Mouse (Mus musculus) E14TG2a.4 (cell line): ENCODE measurements at regions not wholly inside any gene's neighbourhood (a gene's known extent, or its start where the extent isn't known, plus 50 kb on each side); places are given as distances from the start of the nearest gene placed in this dataset.

Source experiments
- H3K27me3 ChIP-seq: 2 replicates; pipeline ENCODE4 v1.6.1; 2014; ENCODE audit warnings: low read length, control low read depth; ENCODE audit not compliant: insufficient read depth
- H3K36me3 ChIP-seq: 2 replicates; pipeline ENCODE4 v1.6.1; 2014; ENCODE audit warnings: low read length, control low read depth; ENCODE audit not compliant: insufficient read depth
- H3K4me1 ChIP-seq: replicated peaks from 2 replicates; pipeline ENCODE4 v1.6.1; 2014; ENCODE audit warnings: low read depth, low read length, control low read depth
- H3K4me3 ChIP-seq: replicated peaks from 2 replicates; pipeline ENCODE4 v1.5.1; 2014; ENCODE audit warnings: mild to moderate bottlenecking, low read length
- H3K9me3 ChIP-seq: 2 replicates; pipeline ENCODE4 v1.6.1; 2014; ENCODE audit warnings: low read length, control low read depth
- CTCF ChIP-seq: conservative IDR thresholded peaks from 2 replicates; pipeline ENCODE4 v1.5.1; 2014; ENCODE audit warnings: low read length
- NANOG ChIP-seq: IDR thresholded peaks from 2 replicates; pipeline ENCODE4 v1.6.1; 2014; ENCODE audit warnings: borderline replicate concordance, low read length, mixed read lengths
- POU5F1 ChIP-seq: IDR thresholded peaks from 2 replicates; pipeline ENCODE4 v1.6.1; 2014; ENCODE audit warnings: low read length, borderline replicate concordance

- H3K9me3 ChIP-seq, result peaks cover 14% of the 10 kb centered on the region
- H3K27me3 ChIP-seq, result no peaks in the 10 kb centered on the region
- H3K4me1 ChIP-seq, result no peaks in the 10 kb centered on the region
- TF ChIP-seq POU5F1, result no peak
- TF ChIP-seq CTCF, result no peak
- no peak for TF ChIP-seq NANOG
- H3K4me3 ChIP-seq, result no peak overlapping the region
- H3K36me3 ChIP-seq, result no peaks in the 10 kb centered on the region
Measured at GRCm38 (mm10) chr1:183504103-183504841, 86.3 kb downstream of the Hhipl2 start.

- H3K9me3 ChIP-seq, result peaks cover 16% of the 10 kb centered on the region
- TF ChIP-seq CTCF (no peak), POU5F1 (no peak), NANOG (no peak)
- no peaks in the 10 kb centered on the region for H3K36me3 ChIP-seq
- H3K4me1 ChIP-seq, result no peaks in the 10 kb centered on the region
- no peak overlapping the region for H3K4me3 ChIP-seq
- 0 out of 2 replicates have a peak, but pooled peaks cover under 1% of the 10 kb centered on the region for H3K27me3 ChIP-seq
Measured at GRCm38 (mm10) chr1:183507893-183508292, 89.9 kb downstream of the Hhipl2 start.

- H3K27me3 ChIP-seq, result 0 out of 2 replicates have a peak, but pooled peaks cover 2% of the 10 kb centered on the region
Measured at GRCm38 (mm10) chr1:183510759-183511158, 92.7 kb downstream of the Hhipl2 start.

GRCm38 (mm10) chr1:183513876-183514275 lies 95.9 kb downstream of the Hhipl2 start:
- Histone ChIP-seq H3K9me3 (peaks cover 6% of the 10 kb centered on the region; the same call in 1 of the 2 replicates), H3K4me3 (no peak overlapping the region), H3K4me1 (peaks cover 24% of the 10 kb centered on the region), H3K36me3 (no peaks in the 10 kb centered on the region), H3K27me3 (0 out of 2 replicates have a peak, but pooled peaks cover 2% of the 10 kb centered on the region)
- TF ChIP-seq NANOG (no peak), CTCF (no peak), POU5F1 (no peak)

More at GRCm38 (mm10) chr1:183510759-183511158, 92.7 kb downstream of the Hhipl2 start:
- Histone ChIP-seq H3K4me1 (peaks cover 20% of the 10 kb centered on the region), H3K9me3 (peaks cover 16% of the 10 kb centered on the region), H3K4me3 (no peak overlapping the region), H3K36me3 (no peaks in the 10 kb centered on the region)
- no peak for TF ChIP-seq POU5F1
- no peak for TF ChIP-seq CTCF
- TF ChIP-seq NANOG, result no peak

GRCm38 (mm10) chr1:183514281-183514983 lies 96.4 kb downstream of the Hhipl2 start:
- Histone ChIP-seq H3K36me3 (no peaks in the 10 kb centered on the region), H3K9me3 (0 out of 2 replicates have a peak, but pooled peaks cover under 1% of the 10 kb centered on the region), H3K27me3 (0 out of 2 replicates have a peak, but pooled peaks cover 2% of the 10 kb centered on the region), H3K4me3 (no peak overlapping the region), H3K4me1 (peaks cover 24% of the 10 kb centered on the region)
- no peak for TF ChIP-seq NANOG
- TF ChIP-seq POU5F1, result no peak
- no peak for TF ChIP-seq CTCF

- H3K4me1 ChIP-seq, result peaks cover 24% of the 10 kb centered on the region
- no peaks in the 10 kb centered on the region for H3K9me3 ChIP-seq
- TF ChIP-seq CTCF (no peak), POU5F1 (no peak), NANOG (no peak)
- no peaks in the 10 kb centered on the region for H3K36me3 ChIP-seq
- no peak overlapping the region for H3K4me3 ChIP-seq
- H3K27me3 ChIP-seq, result 0 out of 2 replicates have a peak, but pooled peaks cover 2% of the 10 kb centered on the region
Measured at GRCm38 (mm10) chr1:183514984-183515287, 96.9 kb downstream of the Hhipl2 start.

DNA sequence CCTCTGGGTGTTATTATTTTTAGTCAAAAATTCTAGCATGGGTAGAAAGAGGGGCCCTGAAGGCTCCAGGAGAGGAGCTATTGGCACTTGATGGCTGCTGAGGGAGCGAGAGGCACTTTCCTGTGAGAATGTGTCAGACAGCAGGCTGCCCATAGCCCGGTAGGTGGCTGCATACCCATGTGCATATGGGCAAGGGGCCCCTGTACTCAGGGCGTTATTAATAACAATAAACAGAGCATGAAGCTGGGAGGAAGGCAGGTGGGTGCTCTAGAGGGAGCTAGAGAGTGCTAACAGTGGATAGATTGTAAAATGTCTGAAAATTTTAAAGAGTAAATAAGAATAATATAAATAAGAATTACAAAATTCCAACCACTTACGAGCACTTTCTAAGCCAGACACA lies 98.2 kb downstream of the Hhipl2 start:
- no peak for TF ChIP-seq NANOG
- TF ChIP-seq POU5F1, result no peak
- no peak; the same call in 1 of the 2 replicates for TF ChIP-seq CTCF
- peaks cover 24% of the 10 kb centered on the region for H3K4me1 ChIP-seq
- H3K27me3 ChIP-seq, result 0 out of 2 replicates have a peak, but pooled peaks cover 2% of the 10 kb centered on the region
- H3K9me3 ChIP-seq, result no peaks in the 10 kb centered on the region
- H3K36me3 ChIP-seq, result no peaks in the 10 kb centered on the region
- H3K4me3 ChIP-seq, result no peak overlapping the region

DNA sequence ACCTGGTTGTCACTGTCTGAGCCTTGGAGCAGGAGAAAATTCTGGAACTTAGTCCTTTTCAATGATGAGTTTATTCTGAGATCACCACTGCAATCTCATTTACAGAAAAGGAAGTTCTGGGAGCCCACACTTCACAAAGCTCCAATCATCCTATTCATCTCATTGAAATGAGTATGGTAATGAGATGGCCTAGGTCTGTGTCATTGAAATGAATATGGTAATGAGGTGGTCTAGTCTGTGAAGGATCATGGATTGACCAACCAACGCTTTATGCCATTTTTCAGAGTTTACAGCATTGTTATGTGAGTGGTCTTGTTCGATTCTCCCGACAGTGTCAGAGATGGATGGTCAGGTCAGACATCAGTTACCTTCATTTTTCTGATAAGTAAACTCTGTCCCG lies 99.2 kb downstream of the Hhipl2 start:
- Histone ChIP-seq H3K4me3 (no peak overlapping the region), H3K27me3 (0 out of 2 replicates have a peak, but pooled peaks cover 2% of the 10 kb centered on the region), H3K4me1 (peaks cover 24% of the 10 kb centered on the region), H3K9me3 (no peaks in the 10 kb centered on the region), H3K36me3 (no peaks in the 10 kb centered on the region)
- TF ChIP-seq POU5F1, result no peak
- no peak for TF ChIP-seq CTCF
- no peak for TF ChIP-seq NANOG
